Mouse (Mus musculus): ENCODE results near the gene Nabp1. TPM values are rescaled to one million over a fixed set of nuclear protein-coding genes. Genes with fewer than 3 reads are reported as not detected.
"Not testable (repeated sequence)": the region's sequence is repeated elsewhere in the genome, so short reads cannot be mapped to it uniquely, and the experiment has no call there.

Nabp1 gene
- total RNA-seq, 2 experiments from 2014 or later = 18.1 to 26.7 TPM

DNA sequence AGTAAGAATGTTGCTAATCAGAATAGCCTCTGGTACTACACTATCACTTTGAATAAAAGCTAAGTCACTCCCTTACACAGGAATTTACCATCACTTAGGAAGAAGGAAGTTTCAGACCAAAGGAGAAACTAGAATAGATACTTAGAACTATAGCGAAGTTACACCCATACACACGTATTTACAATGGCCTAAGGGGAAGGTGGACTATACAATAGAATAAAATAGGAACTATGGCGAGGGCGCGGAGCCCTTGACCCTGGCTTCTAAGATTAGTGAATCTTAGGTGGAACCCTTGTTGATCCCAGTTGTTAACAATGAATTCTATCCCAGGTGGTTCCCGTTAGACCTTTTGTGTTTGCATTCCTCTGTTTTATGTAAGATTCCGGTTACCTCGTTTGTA, 57.2 kb downstream of the Nabp1 start:
- ATAC-seq (replicated peaks; ENCODE audit: low FRiP score, poor library complexity, severe bottlenecking) = not testable (repeated sequence)

DNA sequence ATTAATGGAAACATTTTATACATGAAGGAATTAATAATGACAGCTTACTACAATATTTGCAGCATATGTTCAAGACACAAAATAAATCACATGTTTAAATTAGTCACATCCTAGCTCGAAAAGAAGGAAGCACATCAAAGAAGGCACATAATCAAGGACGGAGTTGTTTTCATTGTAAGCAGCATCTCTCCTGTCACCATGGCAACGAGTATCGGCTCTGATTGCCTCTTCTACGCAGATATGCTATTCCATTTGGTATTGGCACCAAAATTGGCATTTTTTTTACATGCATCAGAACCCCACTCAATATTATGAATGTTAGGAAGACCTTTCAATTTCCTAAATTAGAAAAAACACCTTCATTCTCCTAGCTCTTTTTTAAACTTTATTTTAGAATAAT, 59.5 kb downstream of the Nabp1 start:
- no peak for ATAC-seq (replicated peaks; ENCODE audit: low FRiP score, poor library complexity, severe bottlenecking)

Other genes starting within 250 kb of the Nabp1 start
- gene Cavin2, start 189.3 kb downstream of the Nabp1 start, total RNA-seq (2015; ENCODE audit: low replicate concordance) = 0.42 and 0.58 TPM in 2 replicates
- 0.70 and 1.2 TPM in 2 replicates for gene Cavin2, start 189.3 kb downstream of the Nabp1 start, total RNA-seq (2017; ENCODE audit: low replicate concordance)